Mouse (Mus musculus): Measurements from ENCODE around the gene Gm17018. TPM values are rescaled to one million over a fixed set of nuclear protein-coding genes. Genes with fewer than 3 reads are reported as not detected.

Gene Gm17018
- polyA plus RNA-seq (2014; fragmentation: Illumina TruSeq; extraction: RNeasy Lipid Tissue Mini Kit (QIAGEN cat#74804); ENCODE audit: low read depth, low replicate concordance), result 4.7 TPM

DNA sequence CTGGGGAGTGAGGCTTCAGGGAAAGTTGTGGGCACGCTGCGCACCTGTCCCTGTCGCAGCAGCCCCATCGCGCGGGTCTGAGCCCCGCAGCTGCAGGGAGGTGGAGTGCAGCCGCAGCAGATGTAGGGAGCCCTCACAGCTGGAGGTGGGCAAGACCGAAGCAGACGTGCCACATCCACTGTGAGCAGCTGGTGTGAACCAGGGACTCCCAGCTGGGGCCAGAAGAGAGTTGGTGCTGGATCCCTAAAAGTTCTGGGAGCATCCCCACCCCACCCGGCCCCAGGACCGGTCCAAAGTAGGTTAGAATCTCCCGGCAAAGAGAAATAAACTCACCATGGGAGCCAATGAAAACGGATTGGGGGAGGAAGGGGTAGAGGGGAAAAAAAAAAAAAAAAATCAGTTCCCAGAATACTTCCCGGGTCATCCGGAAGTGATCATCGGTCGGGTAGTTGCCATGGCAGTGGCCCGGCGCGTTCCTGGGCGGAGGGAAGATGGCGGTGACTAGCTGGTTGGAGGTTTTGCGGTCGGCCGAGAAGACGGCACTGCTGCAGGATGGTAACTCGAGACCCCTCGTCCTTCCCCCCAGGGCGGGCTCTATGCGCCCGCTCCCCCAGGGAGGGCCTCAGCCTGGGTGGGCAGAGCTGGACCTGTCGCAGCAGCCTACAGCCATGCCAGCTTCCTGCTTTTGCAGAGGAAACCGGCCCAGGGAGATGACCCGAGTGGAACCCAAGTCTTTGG is at the start of gene Gm17018, which contains the start of gene Poll:
Gene Gm17018 (plus strand): TSS at position 463 of the 738 bp plus-strand sequence.
Gene Poll (minus strand): TSS at position 379 of the 738 bp plus-strand sequence.

Other genes starting within 250 kb of the Gm17018 start
- gene Btrc, start 196.9 kb upstream of the Gm17018 start, polyA plus RNA-seq (2014; fragmentation: Illumina TruSeq; extraction: RNeasy Lipid Tissue Mini Kit (QIAGEN cat#74804); ENCODE audit: low read depth, low replicate concordance), result 10.3 TPM
- gene Poll, start 84 bp upstream of the Gm17018 start, polyA plus RNA-seq (2014; fragmentation: Illumina TruSeq; extraction: RNeasy Lipid Tissue Mini Kit (QIAGEN cat#74804); ENCODE audit: low read depth, low replicate concordance), result 0.16 TPM
- gene Fbxw4, start 99.7 kb downstream of the Gm17018 start, polyA plus RNA-seq (2014; fragmentation: Illumina TruSeq; extraction: RNeasy Lipid Tissue Mini Kit (QIAGEN cat#74804); ENCODE audit: low read depth, low replicate concordance), result 1.8 TPM
- not detected for gene Fgf8, start 182.3 kb downstream of the Gm17018 start, polyA plus RNA-seq (2014; fragmentation: Illumina TruSeq; extraction: RNeasy Lipid Tissue Mini Kit (QIAGEN cat#74804); ENCODE audit: low read depth, low replicate concordance)
- 8.3 TPM for gene Npm3, start 189.0 kb downstream of the Gm17018 start, polyA plus RNA-seq (2014; fragmentation: Illumina TruSeq; extraction: RNeasy Lipid Tissue Mini Kit (QIAGEN cat#74804); ENCODE audit: low read depth, low replicate concordance)
- 59.3 TPM for gene Mgea5, start 223.2 kb downstream of the Gm17018 start, polyA plus RNA-seq (2014; fragmentation: Illumina TruSeq; extraction: RNeasy Lipid Tissue Mini Kit (QIAGEN cat#74804); ENCODE audit: low read depth, low replicate concordance)